Mouse (Mus musculus): ENCODE measurements around the gene Nfya. TPM values are rescaled to one million over a fixed set of nuclear protein-coding genes. Genes with fewer than 3 reads are reported as not detected.

Nfya gene
- total and polyA plus RNA-seq, 3 experiments: 56.9 to 97.8 TPM; not detected in 1

DNA sequence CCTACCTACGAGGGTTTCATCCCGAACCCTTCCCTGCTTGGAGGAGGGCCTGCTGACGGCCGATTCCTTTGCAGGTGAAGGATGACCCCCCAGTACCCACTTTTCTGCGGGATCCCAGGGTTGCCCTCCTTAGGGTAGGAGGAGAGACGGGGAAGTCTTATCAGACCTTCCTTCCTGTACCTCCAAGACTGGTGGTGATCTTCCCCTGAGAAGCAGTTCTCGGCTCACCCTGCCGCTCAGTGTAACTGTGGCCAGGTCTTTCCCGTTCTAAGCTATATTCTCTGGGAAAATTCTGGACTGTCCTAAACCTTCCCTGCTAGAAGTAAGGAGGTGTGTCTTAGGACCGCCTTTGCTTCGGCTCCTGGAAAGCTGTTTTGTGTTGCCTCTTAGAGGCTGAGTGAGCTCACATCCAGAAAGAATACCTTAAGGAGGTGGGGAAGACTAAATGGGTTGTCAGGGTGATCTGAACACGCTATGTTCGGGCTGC, 636 bp upstream of the Nfya start:
- no peaks in the 10 kb centered on the region for H3K9me3 ChIP-seq (replicated peaks; ENCODE audit: insufficient read depth, low read length)
- H3K36me3 ChIP-seq (ENCODE audit: control insufficient read depth in 1 of 2, insufficient read depth in 2 of 2, low read length in 2 of 2): peaks cover 0 to 36% of the 10 kb centered on the region in 2 experiments; a peak in 3 of 4 replicates
- peaks cover 51% of the 10 kb centered on the region for H3K79me2 ChIP-seq (ENCODE audit: control insufficient read depth, insufficient read depth, low read length, poor library complexity)
- DNase-seq (ENCODE audit: low read depth, low spot score): no peak
- H3K27ac ChIP-seq (ENCODE audit: control insufficient read depth, low read depth, low read length): peak overlapping the region; percentile 100
- no peaks in the 10 kb centered on the region for H3K27me3 ChIP-seq (ENCODE audit: control insufficient read depth in 1 of 2, insufficient read depth in 2 of 2, low read length in 2 of 2)
- H3K4me1 ChIP-seq (ENCODE audit: control insufficient read depth in 1 of 2, insufficient read depth in 2 of 2, low read length in 2 of 2): peaks cover 3 to 19% of the 10 kb centered on the region in 2 experiments
- peak overlapping the region; percentile 65 to 74 for H3K4me3 ChIP-seq (ENCODE audit: control insufficient read depth in 1 of 2, insufficient read depth in 1 of 2, low read depth in 2 of 2, low read length in 2 of 2)
- peak overlapping the region; percentile 96 for H3K9ac ChIP-seq (ENCODE audit: control insufficient read depth, low read depth, low read length, poor library complexity, severe bottlenecking)
- no peak for TF ChIP-seq TBP (IDR thresholded peaks at IDR 0.05; ENCODE audit: low read depth, low read length)
- peak in 1 of 2 experiments; percentile 41; a peak in 2 of 4 replicates for TF ChIP-seq EP300 (IDR thresholded peaks at IDR 0.05; ENCODE audit: low read depth in 1 of 2, low read length in 2 of 2)
- no peak for TF ChIP-seq MAFK (IDR thresholded peaks at IDR 0.05; ENCODE audit: borderline replicate concordance, low read depth, low read length)
- TF ChIP-seq UBTF (IDR thresholded peaks at IDR 0.05; ENCODE audit: borderline replicate concordance, insufficient read depth, low read depth, low read length): no peak
- 0 out of 2 replicates have a peak, but pooled peaks have one; percentile 57 for TF ChIP-seq MYC (IDR thresholded peaks at IDR 0.05; ENCODE audit: low read depth, low read length)
- TF ChIP-seq ZNF384 (IDR thresholded peaks at IDR 0.05; ENCODE audit: low read depth, low read length): no peak
- no peak for TF ChIP-seq JUND (IDR thresholded peaks at IDR 0.05; ENCODE audit: low read depth, low read length)
- no peak for TF ChIP-seq HCFC1 (IDR thresholded peaks at IDR 0.05; ENCODE audit: low read depth, low read length)
- no peak for TF ChIP-seq MEF2A (IDR thresholded peaks at IDR 0.05; ENCODE audit: extremely low read depth, insufficient replicate concordance, low read depth, low read length, poor library complexity, severe bottlenecking)
- peak; percentile 55; the same call in 1 of the 2 replicates for TF ChIP-seq ETS1 (IDR thresholded peaks at IDR 0.05; ENCODE audit: low read depth, low read length)
- TF ChIP-seq ZKSCAN1 (IDR thresholded peaks at IDR 0.05; ENCODE audit: low read depth, low read length): no peak
- TF ChIP-seq MXI1 (IDR thresholded peaks at IDR 0.05; ENCODE audit: low read depth, low read length): peak; percentile 84
- TF ChIP-seq RAD21 (IDR thresholded peaks at IDR 0.05; ENCODE audit: low read depth, low read length): no peak
- TF ChIP-seq POLR2AphosphoS5 (IDR thresholded peaks at IDR 0.05; ENCODE audit: borderline replicate concordance, low read depth, low read length): peak; percentile 84; the same call in 1 of the 2 replicates
- TF ChIP-seq CTCF (IDR thresholded peaks at IDR 0.05 in 2 of 3, conservative IDR thresholded peaks at IDR 0.05 in 1 of 3; ENCODE audit: control insufficient read depth in 1 of 3, insufficient read depth in 1 of 3, low read depth in 2 of 3, low read length in 3 of 3, poor library complexity in 1 of 3, severe bottlenecking in 1 of 3): no peak
- no peak for TF ChIP-seq MAZ (IDR thresholded peaks at IDR 0.05; ENCODE audit: low read depth, low read length)
- peak; percentile 66 to 85; a peak in 3 of 4 replicates for TF ChIP-seq POLR2A (IDR thresholded peaks at IDR 0.05; ENCODE audit: control insufficient read depth in 1 of 2, insufficient read depth in 1 of 2, low read depth in 1 of 2, low read length in 2 of 2, poor library complexity in 1 of 2)
- no peak for TF ChIP-seq GABPA (IDR thresholded peaks at IDR 0.05; ENCODE audit: low read depth, low read length)
- TF ChIP-seq ZMIZ1 (IDR thresholded peaks at IDR 0.05; ENCODE audit: low read depth, low read length): peak; percentile 80; the same call in 1 of the 2 replicates
- TF ChIP-seq USF2 (IDR thresholded peaks at IDR 0.05; ENCODE audit: borderline replicate concordance in 1 of 2, insufficient read depth in 1 of 2, low read depth in 1 of 2, low read length in 2 of 2): no peak
- TF ChIP-seq ZC3H11A (IDR thresholded peaks at IDR 0.05; ENCODE audit: low read depth, low read length): no peak
- no peak for TF ChIP-seq NRF1 (IDR thresholded peaks at IDR 0.05; ENCODE audit: insufficient read depth, low read depth, low read length, poor library complexity, severe bottlenecking)
- TF ChIP-seq NELFE (IDR thresholded peaks at IDR 0.05; ENCODE audit: low read depth, low read length): peak; percentile 79
- TF ChIP-seq KAT2A (conservative IDR thresholded peaks at IDR 0.05; ENCODE audit: low read depth, low read length): no peak; the same call in 1 of the 2 replicates
- 0 out of 2 replicates have a peak, but pooled peaks have one; percentile 62 for TF ChIP-seq CHD1 (IDR thresholded peaks at IDR 0.05; ENCODE audit: low read depth, low read length)
- peak; percentile 3; the same call in 1 of the 2 replicates for TF ChIP-seq TCF12 (IDR thresholded peaks at IDR 0.05; ENCODE audit: low read depth, low read length)
- TF ChIP-seq TAL1 (IDR thresholded peaks at IDR 0.05; ENCODE audit: low read length): no peak
- peak; percentile 35 for TF ChIP-seq MAX (IDR thresholded peaks at IDR 0.05; ENCODE audit: low read length)
- no peak for TF ChIP-seq MYB (IDR thresholded peaks at IDR 0.05; ENCODE audit: low read depth, low read length)
- TF ChIP-seq BHLHE40 (IDR thresholded peaks at IDR 0.05; ENCODE audit: borderline replicate concordance, low read depth, low read length): no peak
- no peak for TF ChIP-seq USF1 (IDR thresholded peaks at IDR 0.05; ENCODE audit: low read depth, low read length)
- TF ChIP-seq CHD2 (IDR thresholded peaks at IDR 0.05; ENCODE audit: low read length): no peak
- no peak for TF ChIP-seq SMC3 (IDR thresholded peaks at IDR 0.05; ENCODE audit: low read depth, low read length)
- TF ChIP-seq ELF1 (IDR thresholded peaks at IDR 0.05; ENCODE audit: low read depth, low read length): no peak
- peak; percentile 89 for TF ChIP-seq SIN3A (IDR thresholded peaks at IDR 0.05; ENCODE audit: low read length)
- peak; percentile 42; the same call in 1 of the 2 replicates for TF ChIP-seq E2F4 (IDR thresholded peaks at IDR 0.05; ENCODE audit: borderline replicate concordance, low read depth, low read length)
